Mouse (Mus musculus): Measurements from ENCODE around the gene Eea1. TPM values are rescaled to one million over a fixed set of nuclear protein-coding genes. Genes with fewer than 3 reads are reported as not detected.
A peak's percentile ranks its signal among the peaks of the same experiment; 100 is the strongest.

Eea1 gene
- polyA plus RNA-seq, 1 experiment, result 2.8 TPM

DNA sequence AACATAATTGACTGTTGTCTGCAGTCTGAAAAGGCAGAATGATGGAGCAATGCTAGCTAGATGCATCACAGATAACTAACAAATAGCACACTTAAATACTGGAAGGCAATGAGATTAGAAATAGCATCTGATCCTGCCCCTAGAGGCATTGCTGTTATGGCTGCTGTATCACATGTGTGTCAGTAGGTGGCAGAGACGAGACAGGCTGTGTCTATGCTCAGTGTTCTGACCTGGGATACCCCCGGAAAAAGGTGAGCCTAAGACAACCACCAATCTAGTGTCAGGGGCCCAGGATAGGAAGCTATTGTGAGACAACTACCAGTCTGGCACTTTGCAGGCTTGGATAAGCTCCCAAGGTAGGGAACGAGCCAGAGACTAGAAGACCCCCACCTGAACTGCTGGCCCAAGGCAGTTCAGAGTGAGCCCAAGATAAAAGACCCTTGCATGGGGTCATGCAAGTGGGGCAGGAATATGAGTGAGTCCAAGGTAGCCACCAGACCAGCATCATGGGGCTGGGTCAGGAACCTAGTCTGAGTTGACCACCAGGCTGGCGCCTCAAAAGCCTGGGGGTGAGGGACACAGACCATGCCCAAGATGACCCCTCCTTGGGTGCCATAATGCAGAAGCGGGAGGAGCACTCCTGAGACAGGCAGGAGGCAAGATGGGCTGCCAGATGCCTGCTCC, 41.8 kb upstream of the Eea1 start:
- Histone ChIP-seq H3K4me3 (ENCODE audit: low read depth, low read length) (no peak overlapping the region), H3K27ac (ENCODE audit: insufficient read depth, low read depth, low read length) (no peak overlapping the region), H3K27me3 (ENCODE audit: control insufficient read depth, insufficient read depth, low read length) (no peaks in the 10 kb centered on the region), H3K4me1 (ENCODE audit: control insufficient read depth, insufficient read depth, insufficient read length, low read length) (peaks cover 3% of the 10 kb centered on the region; the same call in 1 of the 2 replicates), H3K36me3 (ENCODE audit: control insufficient read depth, insufficient read depth, low read length) (no peaks in the 10 kb centered on the region)
- WGBS, result 56% methylated on average over 5 of the region's 5 CpGs
- peak; percentile 56; the same call in 1 of the 2 replicates for TF ChIP-seq CTCF (IDR thresholded peaks at IDR 0.05; ENCODE audit: extremely low read depth, insufficient read length, insufficient replicate concordance, low read depth, low read length)
- no peak for TF ChIP-seq POLR2A (IDR thresholded peaks at IDR 0.05; ENCODE audit: low read depth, low read length)

DNA sequence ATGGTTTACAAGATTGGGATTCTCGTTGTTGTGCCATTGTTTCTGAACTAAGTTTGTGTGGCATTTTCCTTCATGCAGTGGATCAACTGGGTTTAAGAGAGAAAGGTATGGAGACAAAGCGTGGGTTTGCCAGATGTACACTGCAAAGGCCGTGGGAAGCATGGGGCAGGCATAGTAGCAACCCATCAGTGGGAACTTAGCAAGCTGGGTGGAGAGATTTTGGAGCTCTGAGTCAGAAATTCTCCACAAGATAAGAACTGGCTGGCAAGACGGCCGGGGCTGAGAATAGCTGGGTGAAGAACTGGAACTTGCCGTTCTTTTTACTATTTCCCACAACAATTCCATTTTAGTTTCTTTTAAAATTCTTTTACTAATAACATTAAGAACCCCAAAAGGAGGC, 35.8 kb upstream of the Eea1 start:
- H3K27ac ChIP-seq (ENCODE audit: insufficient read depth, low read depth, low read length), result no peak overlapping the region
- H3K36me3 ChIP-seq (ENCODE audit: control insufficient read depth, insufficient read depth, low read length), result no peaks in the 10 kb centered on the region
- no peaks in the 10 kb centered on the region for H3K27me3 ChIP-seq (ENCODE audit: control insufficient read depth, insufficient read depth, low read length)
- no peaks in the 10 kb centered on the region for H3K4me1 ChIP-seq (ENCODE audit: control insufficient read depth, insufficient read depth, insufficient read length, low read length)
- TF ChIP-seq POLR2A (IDR thresholded peaks at IDR 0.05; ENCODE audit: low read depth, low read length), result no peak
- TF ChIP-seq CTCF (IDR thresholded peaks at IDR 0.05; ENCODE audit: extremely low read depth, insufficient read length, insufficient replicate concordance, low read depth, low read length), result no peak
- no peak overlapping the region for H3K4me3 ChIP-seq (ENCODE audit: low read depth, low read length)
- WGBS, result 66% methylated on average over 6 of the region's 6 CpGs

DNA sequence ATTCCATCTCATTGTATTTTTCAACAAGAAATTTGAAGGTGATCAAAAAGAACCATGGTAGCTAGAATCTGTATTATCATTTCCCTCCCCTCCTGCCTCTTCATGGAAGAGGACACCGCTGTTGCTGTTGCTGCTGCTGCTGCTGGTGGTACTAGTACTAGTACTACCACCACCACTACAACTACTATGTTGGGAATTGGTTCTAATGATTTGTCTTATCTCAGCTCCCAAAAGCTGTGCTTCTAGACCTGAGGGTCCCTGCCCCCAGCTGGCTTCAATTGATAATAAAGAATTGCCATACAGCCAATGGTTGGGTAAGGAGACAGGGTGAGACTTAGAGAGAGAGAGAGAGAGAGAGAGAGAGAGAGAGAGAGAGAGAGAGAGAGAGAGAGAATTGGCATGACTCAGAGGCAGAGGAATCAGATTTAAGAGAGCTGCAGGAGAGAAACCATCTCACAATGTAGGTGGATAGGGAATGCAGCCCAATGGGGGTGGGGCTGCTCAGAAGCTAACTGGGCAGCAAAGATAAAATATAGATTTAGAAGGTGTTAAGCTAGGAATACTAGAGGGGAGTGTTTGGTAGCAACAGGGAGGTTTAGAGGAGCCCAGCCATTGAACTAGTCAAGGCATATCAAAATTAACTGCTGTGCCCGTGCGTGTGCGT, 31.1 kb upstream of the Eea1 start:
- no peaks in the 10 kb centered on the region for H3K4me1 ChIP-seq (ENCODE audit: control insufficient read depth, insufficient read depth, insufficient read length, low read length)
- WGBS, result 96% methylated on average over 4 of the region's 4 CpGs
- TF ChIP-seq POLR2A (IDR thresholded peaks at IDR 0.05; ENCODE audit: low read depth, low read length), result no peak
- TF ChIP-seq CTCF (IDR thresholded peaks at IDR 0.05; ENCODE audit: extremely low read depth, insufficient read length, insufficient replicate concordance, low read depth, low read length), result no peak
- no peaks in the 10 kb centered on the region for H3K36me3 ChIP-seq (ENCODE audit: control insufficient read depth, insufficient read depth, low read length)
- H3K27me3 ChIP-seq (ENCODE audit: control insufficient read depth, insufficient read depth, low read length), result no peaks in the 10 kb centered on the region
- H3K4me3 ChIP-seq (ENCODE audit: low read depth, low read length), result no peak overlapping the region
- no peak overlapping the region for H3K27ac ChIP-seq (ENCODE audit: insufficient read depth, low read depth, low read length)

DNA sequence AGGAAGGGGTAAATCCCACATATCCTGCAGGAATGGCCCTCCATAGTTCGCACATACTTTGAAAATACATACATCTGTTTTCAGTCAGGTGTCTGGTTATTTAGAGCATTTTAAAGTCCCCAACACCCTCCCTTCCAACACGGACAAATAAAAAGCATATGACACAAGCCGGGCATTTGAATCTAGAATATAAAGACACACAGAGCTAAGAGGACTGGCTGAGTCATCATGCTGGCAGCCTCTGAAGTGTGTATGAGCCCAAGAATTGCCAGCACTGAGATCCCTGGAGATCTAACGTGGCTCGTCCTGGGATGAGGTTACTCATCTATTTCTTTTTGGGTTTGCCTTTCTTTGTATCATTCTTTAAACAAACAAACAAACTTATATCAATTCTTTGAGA, 29.4 kb upstream of the Eea1 start:
- no peaks in the 10 kb centered on the region for H3K4me1 ChIP-seq (ENCODE audit: control insufficient read depth, insufficient read depth, insufficient read length, low read length)
- no peak for TF ChIP-seq CTCF (IDR thresholded peaks at IDR 0.05; ENCODE audit: extremely low read depth, insufficient read length, insufficient replicate concordance, low read depth, low read length)
- TF ChIP-seq POLR2A (IDR thresholded peaks at IDR 0.05; ENCODE audit: low read depth, low read length), result no peak
- H3K4me3 ChIP-seq (ENCODE audit: low read depth, low read length), result no peak overlapping the region
- no peak overlapping the region for H3K27ac ChIP-seq (ENCODE audit: insufficient read depth, low read depth, low read length)
- WGBS, result 76% methylated on average over 5 of the region's 5 CpGs
- no peaks in the 10 kb centered on the region for H3K27me3 ChIP-seq (ENCODE audit: control insufficient read depth, insufficient read depth, low read length)
- no peaks in the 10 kb centered on the region for H3K36me3 ChIP-seq (ENCODE audit: control insufficient read depth, insufficient read depth, low read length)

DNA sequence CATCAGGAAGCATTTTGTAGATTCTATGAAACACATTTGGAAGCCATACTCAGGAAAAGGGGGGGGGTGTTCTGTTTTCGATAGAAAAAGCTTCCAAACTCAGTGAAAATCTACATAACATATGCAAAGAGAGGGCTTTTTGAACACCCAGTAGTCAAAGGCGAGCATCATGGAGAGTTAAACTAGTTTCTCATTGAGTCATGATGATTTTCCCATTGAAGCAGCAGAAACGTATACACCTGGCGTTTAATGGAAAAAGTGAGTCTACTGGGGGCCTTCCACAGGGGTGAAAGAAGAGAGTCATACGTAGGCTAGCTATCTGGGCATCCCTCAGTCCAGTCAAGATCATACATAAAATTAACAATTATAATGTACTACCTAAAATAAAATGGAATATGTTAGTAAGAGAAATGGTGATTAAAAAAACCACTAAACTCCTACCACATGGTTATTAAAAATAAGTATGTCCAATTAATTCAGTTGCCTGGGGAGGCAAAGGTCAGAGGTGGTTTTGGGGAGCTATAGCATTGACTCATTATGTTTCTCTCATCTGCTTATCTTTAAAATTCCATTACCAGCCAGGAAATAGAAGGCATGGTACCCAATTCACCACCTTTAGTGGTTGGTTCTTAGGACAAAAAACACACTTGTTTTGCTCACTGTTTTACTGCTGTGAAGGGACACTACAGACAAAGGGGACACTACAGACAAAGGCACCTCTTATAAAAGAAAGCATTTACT, 25.8 kb upstream of the Eea1 start:
- no peaks in the 10 kb centered on the region for H3K36me3 ChIP-seq (ENCODE audit: control insufficient read depth, insufficient read depth, low read length)
- H3K27ac ChIP-seq (ENCODE audit: insufficient read depth, low read depth, low read length), result no peak overlapping the region
- H3K4me3 ChIP-seq (ENCODE audit: low read depth, low read length), result no peak overlapping the region
- WGBS, result 87% methylated on average over 5 of the region's 5 CpGs
- no peaks in the 10 kb centered on the region for H3K27me3 ChIP-seq (ENCODE audit: control insufficient read depth, insufficient read depth, low read length)
- TF ChIP-seq CTCF (IDR thresholded peaks at IDR 0.05; ENCODE audit: extremely low read depth, insufficient read length, insufficient replicate concordance, low read depth, low read length) (no peak), POLR2A (IDR thresholded peaks at IDR 0.05; ENCODE audit: low read depth, low read length) (no peak)
- no peaks in the 10 kb centered on the region for H3K4me1 ChIP-seq (ENCODE audit: control insufficient read depth, insufficient read depth, insufficient read length, low read length)

DNA sequence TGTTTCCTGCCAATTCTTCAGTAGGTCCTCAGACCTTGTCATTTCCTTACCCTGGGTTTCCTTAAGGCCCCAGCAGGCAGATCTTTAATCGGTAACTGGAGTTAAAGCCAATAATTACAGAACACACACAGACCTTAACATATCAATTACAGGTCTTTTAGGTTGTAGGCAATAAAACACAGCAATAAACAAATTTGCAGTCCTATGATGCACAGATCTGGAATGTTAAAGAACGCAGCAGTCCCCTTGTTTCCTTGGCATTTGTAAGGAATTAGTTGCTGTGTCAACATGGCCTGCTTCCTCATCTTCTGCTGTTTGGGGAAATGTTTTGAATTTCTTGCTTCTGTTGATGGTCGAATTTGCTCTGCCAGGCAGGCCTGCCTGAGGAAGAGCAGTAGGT, 21.7 kb upstream of the Eea1 start:
- Histone ChIP-seq H3K4me1 (ENCODE audit: control insufficient read depth, insufficient read depth, insufficient read length, low read length) (no peaks in the 10 kb centered on the region), H3K4me3 (ENCODE audit: low read depth, low read length) (no peak overlapping the region), H3K27me3 (ENCODE audit: control insufficient read depth, insufficient read depth, low read length) (no peaks in the 10 kb centered on the region), H3K27ac (ENCODE audit: insufficient read depth, low read depth, low read length) (no peak overlapping the region), H3K36me3 (ENCODE audit: control insufficient read depth, insufficient read depth, low read length) (no peaks in the 10 kb centered on the region)
- TF ChIP-seq POLR2A (IDR thresholded peaks at IDR 0.05; ENCODE audit: low read depth, low read length), result no peak
- no peak for TF ChIP-seq CTCF (IDR thresholded peaks at IDR 0.05; ENCODE audit: extremely low read depth, insufficient read length, insufficient replicate concordance, low read depth, low read length)
- 8% methylated on average over 3 of the region's 3 CpGs for WGBS

All from small intestine, adult 2 months (tissue).